Mouse (Mus musculus) gastrocnemius, adult 2 months (tissue): ENCODE data around the gene Timp3. TPM values are rescaled to one million over a fixed set of nuclear protein-coding genes. Genes with fewer than 3 reads are reported as not detected.

Experiments
- DNase-seq: peaks from one replicate; pipeline ENCODE4 v3.0.0; 2022
- H3K27ac ChIP-seq: fragments of 200-600 bp; 2 replicates; pipeline ENCODE4 v1.8.1; 2022; ENCODE audit warnings: mild to moderate bottlenecking
- H3K4me3 ChIP-seq: fragments of 200-600 bp; 2 replicates; pipeline ENCODE4 v1.8.1; 2022; ENCODE audit warnings: mild to moderate bottlenecking, moderate library complexity
- CTCF ChIP-seq: fragments of 200-600 bp; IDR thresholded peaks from 2 replicates; pipeline ENCODE4 v1.8.1; 2022; ENCODE audit warnings: antibody characterized with exemption, mild to moderate bottlenecking, moderate library complexity
- intact Hi-C: fragments of 180-260 bp; cut with DNase I; formaldehyde crosslinking; loops from one replicate; pipeline ENCODE4 v1.15.1; 2025
- long read RNA-seq, 2 experiments: library from polyadenylated mRNA; stranded (forward); transcript quantifications; one replicate each; pipeline ENCODE4 v2.0.0; 2021
- total RNA-seq, 2 experiments: library from RNA; stranded (reverse); gene quantifications; 2 replicates each; pipeline ENCODE4 v1.2.3; 2021

The Timp3 gene
- total RNA-seq: 10 to 100 TPM; 71.5 to 81.6 TPM
- long read RNA-seq, experiment 1, full-length matches to known transcripts: 21 of 39 reads
- long read RNA-seq, experiment 1, partial matches to known transcripts: 18 of 39 reads
- long read RNA-seq, experiment 1, other reads (novel, unspliced or antisense): 0 of 39 reads
- long read RNA-seq, experiment 2, full-length matches to known transcripts: 18 of 30 reads
- long read RNA-seq, experiment 2, partial matches to known transcripts: 12 of 30 reads
- long read RNA-seq, experiment 2, other reads (novel, unspliced or antisense): 0 of 30 reads

DNA sequence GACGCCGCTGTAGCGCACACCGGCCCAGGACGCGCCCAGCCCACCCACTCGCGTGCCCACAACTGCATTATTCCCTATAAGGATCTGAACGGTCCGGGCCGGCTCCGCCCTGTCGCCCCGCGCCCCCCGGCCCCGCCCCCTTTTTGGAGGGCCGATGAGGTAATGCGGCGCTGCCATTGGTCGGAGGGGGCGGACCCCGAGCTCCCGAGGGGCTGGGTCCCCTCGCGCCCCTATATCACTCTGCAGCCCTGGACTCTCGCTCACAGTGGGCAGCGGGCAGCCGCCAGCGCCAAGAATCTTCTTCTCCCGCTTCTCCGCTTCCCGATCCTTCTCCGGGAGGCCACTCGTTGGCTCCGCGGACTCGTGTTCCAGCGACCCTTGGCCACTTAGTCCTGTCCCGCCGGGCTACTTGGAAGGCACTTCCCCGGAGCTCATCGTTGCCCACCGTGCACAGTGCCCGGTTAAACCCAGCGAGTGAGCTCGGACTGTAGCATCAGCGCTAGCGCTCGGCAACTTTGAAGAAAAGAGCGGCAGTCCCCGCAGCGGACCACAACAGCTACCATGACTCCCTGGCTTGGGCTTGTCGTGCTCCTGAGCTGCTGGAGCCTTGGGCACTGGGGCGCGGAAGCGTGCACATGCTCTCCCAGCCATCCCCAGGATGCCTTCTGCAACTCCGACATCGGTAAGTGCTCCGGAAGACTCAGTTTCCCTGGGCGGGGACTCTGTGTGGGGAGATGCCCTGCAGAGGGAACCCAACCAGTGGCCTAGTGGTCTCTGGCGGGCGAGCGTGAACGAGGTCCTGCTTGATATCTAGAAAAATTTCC is at the start of gene Timp3:
Gene Timp3, plus strand, starts transcription at position 80 of the 824 bp plus-strand sequence.
- DNase-seq: peak; percentile 86
- Histone ChIP-seq H3K27ac (peak within 1 kb of the TSS; percentile 96), H3K4me3 (peak within 1 kb of the TSS; percentile 89)
- intact Hi-C loops: no loop called here
- no peak for TF ChIP-seq CTCF

- Histone ChIP-seq H3K27ac (no peak overlapping the region), H3K4me3 (no peak overlapping the region)
- TF ChIP-seq CTCF: no peak
- intact Hi-C loops: no loop called here
- no peak for DNase-seq
These were observed 44.0 kb upstream of the Timp3 start for GRCm38 (mm10) chr10:86256221-86256620.

DNA sequence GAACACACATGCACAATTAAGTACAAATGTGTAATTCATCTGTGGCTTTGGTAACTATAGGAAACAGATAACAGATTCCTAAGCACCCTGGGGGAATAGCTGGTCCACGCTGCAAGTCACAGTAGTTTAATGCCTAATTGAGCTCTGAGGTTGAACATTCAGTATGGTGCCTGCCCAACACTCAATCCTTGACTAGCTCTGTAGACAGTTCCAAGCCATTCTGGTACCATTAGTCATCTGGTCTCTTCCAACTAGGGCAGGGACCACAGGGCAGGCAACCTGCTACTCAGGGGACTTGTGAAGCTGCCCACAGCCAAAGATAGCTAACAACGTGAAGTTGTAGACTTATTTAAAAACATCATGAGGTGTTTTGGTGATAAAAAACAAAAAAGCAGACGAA is 43.1 kb upstream of the Timp3 start:
- TF ChIP-seq CTCF: no peak

DNA sequence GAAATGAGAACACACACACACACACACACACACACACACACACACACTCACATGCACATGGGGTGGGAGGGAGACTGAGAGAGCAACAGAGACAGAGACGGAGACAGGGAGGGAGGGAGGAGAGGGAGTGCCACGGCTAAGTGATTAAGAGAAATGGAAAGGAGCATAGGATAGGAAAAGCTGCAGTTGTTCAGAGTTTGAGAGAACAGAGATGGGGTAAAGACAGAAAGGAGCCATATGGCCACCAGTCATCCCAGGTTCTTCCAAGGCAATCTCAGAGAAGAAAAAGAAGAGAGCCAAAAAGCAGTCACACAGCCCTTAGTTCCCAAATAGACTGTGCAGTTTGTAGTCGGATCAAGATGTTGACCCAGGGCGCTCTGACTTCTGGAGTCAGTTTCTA is 42.1 kb upstream of the Timp3 start:
- Histone ChIP-seq H3K4me3 (no peak overlapping the region), H3K27ac (no peak overlapping the region)
- intact Hi-C loops: no loop called here
- DNase-seq: no peak
- TF ChIP-seq CTCF: no peak

More for the DNA sequence above, 43.1 kb upstream of the Timp3 start:
- no peak for DNase-seq
- Histone ChIP-seq H3K4me3 (no peak overlapping the region), H3K27ac (no peak overlapping the region)
- intact Hi-C loops: no loop called here

DNA sequence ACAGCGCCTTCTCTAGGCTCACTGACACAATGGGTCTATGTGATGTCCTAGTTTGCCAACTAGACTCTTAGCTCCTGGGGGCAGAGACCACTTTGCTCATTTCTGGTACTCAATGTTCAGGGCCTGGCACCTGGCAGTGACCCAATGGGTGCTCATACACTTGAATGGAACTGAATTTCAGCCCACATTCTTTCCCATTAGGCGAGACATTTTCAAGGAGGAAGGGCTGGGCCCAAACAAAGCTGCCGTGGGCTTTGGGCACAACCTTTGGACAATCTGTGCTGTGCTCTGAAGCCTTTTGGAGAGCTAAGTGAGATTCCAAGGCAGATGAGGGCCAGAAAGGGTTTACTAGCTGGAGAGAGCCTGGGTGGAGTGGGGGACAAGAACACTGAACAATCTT is 41.2 kb upstream of the Timp3 start:
- no peak for TF ChIP-seq CTCF
- DNase-seq: no peak
- intact Hi-C loops: no loop called here
- Histone ChIP-seq H3K4me3 (no peak overlapping the region), H3K27ac (no peak overlapping the region)

- TF ChIP-seq CTCF: no peak
- DNase-seq: no peak
These were observed 38.4 kb upstream of the Timp3 start for GRCm38 (mm10) chr10:86261725-86262124.

DNA sequence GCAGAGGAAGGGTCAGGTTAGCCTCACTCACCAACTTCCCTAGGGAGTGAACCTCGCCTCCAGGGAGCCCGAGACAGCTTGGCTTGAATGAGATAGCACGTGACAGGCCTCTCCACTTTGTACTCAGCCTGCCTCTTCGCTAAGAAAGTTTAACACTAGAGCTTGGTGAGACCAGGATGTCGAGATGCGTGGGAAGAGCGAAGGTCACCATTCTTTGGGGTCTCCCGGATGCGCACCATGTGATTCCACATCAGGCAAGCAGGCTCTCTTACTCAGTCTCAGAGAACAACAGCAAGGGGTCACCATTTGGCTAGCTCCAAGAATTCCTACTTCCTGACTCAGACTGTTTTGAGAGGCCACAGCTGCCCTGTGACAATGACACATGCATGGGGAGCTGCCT is 35.6 kb upstream of the Timp3 start:
- no peak for TF ChIP-seq CTCF
- H3K27ac ChIP-seq: peak overlapping the region; percentile 36; the same call in 1 of the 2 replicates
- DNase-seq: peak; percentile 31
- H3K4me3 ChIP-seq: no peak overlapping the region
- intact Hi-C loops: no loop called here

More at GRCm38 (mm10) chr10:86261725-86262124, 38.4 kb upstream of the Timp3 start:
- intact Hi-C loops: no loop called here
- Histone ChIP-seq H3K4me3 (no peak overlapping the region), H3K27ac (no peak overlapping the region)

DNA sequence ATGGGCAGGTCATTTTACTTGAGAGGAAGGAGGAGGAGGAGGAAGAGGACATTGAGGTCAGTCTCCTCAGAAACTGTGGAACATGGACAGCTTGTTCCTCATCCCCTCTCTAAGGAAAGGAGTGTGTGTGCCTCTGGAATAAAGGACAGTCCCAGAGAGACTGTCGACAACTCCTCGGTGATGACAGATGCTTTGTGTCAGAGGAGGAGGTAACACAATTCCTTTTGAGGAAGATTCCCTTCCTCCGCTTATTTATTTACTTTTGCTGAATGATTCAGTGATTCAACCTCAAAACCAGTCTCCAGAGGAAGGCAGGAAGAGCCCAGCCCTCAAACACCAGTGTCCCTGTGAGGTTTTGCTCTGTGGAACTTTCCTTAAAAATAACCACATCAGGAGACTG is 29.9 kb upstream of the Timp3 start:
- intact Hi-C loops: no loop called here
- TF ChIP-seq CTCF: no peak
- no peak for DNase-seq
- Histone ChIP-seq H3K27ac (peak overlapping the region; percentile 66), H3K4me3 (no peak overlapping the region)

DNA sequence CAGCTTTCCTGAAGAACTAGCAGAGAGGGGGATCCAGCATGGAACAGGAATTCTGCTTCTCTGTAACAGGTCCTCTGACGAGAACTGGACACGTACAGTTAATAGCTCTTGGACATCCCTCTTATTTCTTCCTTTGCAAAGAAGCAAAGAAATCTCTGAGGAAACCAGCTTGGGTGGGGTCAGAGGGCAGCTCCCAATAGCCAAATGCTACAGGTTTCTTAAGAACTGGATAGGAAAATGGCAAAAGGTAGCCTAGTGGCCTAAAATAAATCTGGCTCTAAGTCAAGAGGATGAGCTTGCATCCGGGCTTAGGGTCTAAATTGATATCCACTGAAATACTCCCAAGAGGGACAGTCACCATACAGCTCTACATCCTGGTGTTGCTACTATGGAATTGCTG is 27.3 kb upstream of the Timp3 start:
- Histone ChIP-seq H3K27ac (peak overlapping the region; percentile 81), H3K4me3 (no peak overlapping the region)
- intact Hi-C loops: no loop called here
- no peak for DNase-seq
- no peak for TF ChIP-seq CTCF

GRCm38 (mm10) chr10:86273410-86274191 is 26.6 kb upstream of the Timp3 start:
- intact Hi-C loops: no loop called here
- Histone ChIP-seq H3K27ac (peak overlapping the region; percentile 81), H3K4me3 (no peak overlapping the region)

DNA sequence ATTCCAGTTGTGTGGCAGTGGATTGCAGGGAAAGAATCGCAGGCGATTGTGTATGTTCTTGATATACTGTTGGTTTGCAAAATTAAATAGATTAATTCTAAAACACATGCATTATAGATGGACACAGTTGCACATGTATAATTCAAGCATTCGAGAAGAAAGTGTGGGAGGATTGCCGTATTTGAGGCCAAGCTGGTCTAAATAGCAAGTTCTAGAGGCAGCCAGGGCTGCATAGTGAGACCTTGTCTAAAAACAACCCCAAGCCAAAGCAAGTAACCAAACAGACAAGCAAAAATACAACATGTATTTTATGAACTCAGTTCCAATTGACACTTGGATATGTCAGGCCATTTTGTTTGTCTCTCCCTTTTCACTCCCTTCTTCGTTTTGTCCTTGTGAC is 24.6 kb upstream of the Timp3 start:
- TF ChIP-seq CTCF: no peak
- no peak overlapping the region for H3K27ac ChIP-seq
- H3K4me3 ChIP-seq: no peak overlapping the region
- no peak for DNase-seq
- intact Hi-C loops: no loop called here

More at GRCm38 (mm10) chr10:86273410-86274191, 26.6 kb upstream of the Timp3 start:
- TF ChIP-seq CTCF: no peak
- peak; percentile 54 for DNase-seq

DNA sequence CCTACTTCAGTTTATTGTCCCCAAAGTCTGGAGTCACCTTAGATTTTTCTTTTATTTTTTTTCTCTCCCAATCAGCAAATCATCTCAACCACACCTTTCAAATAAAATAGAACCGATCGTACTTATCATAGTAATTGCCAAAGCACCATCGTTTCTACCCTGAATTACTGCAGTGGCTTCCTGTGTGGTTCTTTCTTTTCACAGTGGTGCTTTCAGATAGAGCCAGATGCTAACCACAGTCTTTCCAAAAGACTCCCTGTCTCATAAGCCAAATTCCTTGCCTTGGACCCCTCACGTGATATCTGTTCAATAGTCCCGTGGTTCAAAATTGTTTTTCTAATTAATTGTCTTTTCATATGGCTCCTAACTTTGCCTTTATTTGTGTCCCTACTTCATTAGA is 22.8 kb upstream of the Timp3 start:
- H3K4me3 ChIP-seq: no peak overlapping the region
- no peak for DNase-seq
- intact Hi-C loops: no loop called here
- H3K27ac ChIP-seq: no peak overlapping the region
- TF ChIP-seq CTCF: no peak

DNA sequence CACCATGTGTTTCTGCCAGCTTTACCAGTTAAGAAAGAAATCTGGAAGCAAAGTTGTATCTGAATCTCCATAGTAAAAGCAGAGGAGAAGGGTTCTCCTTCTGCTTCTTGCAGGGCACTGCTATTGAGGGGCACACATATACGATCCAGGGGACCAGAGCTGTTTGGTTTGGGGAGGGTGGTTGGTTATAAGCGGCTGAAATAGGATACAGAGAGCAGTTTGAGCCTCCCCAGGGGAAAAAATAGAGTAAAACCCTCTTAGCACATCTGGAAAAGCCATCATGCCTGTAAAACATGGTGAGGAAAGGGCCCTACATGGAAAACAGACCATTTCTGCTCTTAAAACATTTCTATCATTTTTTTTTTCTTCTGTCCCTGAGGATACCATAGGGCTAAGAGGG is 21.7 kb upstream of the Timp3 start:
- peak overlapping the region; percentile 43 for H3K27ac ChIP-seq
- H3K4me3 ChIP-seq: no peak overlapping the region
- no peak for DNase-seq
- TF ChIP-seq CTCF: no peak
- intact Hi-C loops: no loop called here
